Mouse (Mus musculus) heart, postnatal 36 days (tissue): ENCODE data around the gene Cdh12. TPM values are rescaled to one million over a fixed set of nuclear protein-coding genes. Genes with fewer than 3 reads are reported as not detected.
A peak's percentile ranks its signal among the peaks of the same experiment; 100 is the strongest.
"Not testable (repeated sequence)": the region's sequence is repeated elsewhere in the genome, so short reads cannot be mapped to it uniquely, and the experiment has no call there.

Experiments used
- DNase-seq, 2 experiments: peaks; one replicate each; pipeline ENCODE4 v3.0.0; 2021 to 2022
- intact Hi-C: fragments of 180-260 bp; cut with DNase I; formaldehyde crosslinking; loops from one replicate; pipeline ENCODE4 v1.15.1; 2025
- total RNA-seq, 2 experiments: library from RNA; stranded (reverse); gene quantifications; 2 replicates each; pipeline ENCODE4 v1.2.3; 2021

Gene Cdh12
- under 1 TPM in 1 of 2 experiments, not detected in 1; 0.05 TPM for total RNA-seq

GRCm38 (mm10) chr15:20448861-20449663 is at the start of gene Cdh12:
Cdh12 (plus strand) TSS chr15:20449265.
- no peak for DNase-seq
- intact Hi-C loops = no loop called here

- no peak for DNase-seq
- intact Hi-C loops = no loop called here
Observed at GRCm38 (mm10) chr15:20403596-20403995, 45.5 kb upstream of the Cdh12 start.

DNA sequence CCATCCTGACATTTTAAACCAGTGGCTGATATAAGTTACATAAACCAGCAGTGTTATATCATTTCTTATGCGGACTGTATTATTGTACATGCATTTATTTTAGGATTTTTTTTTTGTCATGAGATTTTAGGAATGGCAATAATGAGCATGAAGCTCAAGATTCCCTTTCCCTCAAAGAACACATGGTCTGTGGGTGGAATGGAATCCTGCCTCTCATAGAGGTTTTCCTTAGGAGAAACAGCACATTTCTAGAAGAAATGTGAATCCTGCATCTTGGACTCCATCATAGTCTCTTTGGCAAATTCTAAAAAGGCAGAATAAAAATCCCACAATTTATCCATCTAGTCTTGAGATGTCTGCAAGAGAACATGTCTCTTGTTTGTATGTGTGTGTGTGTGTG is 35.7 kb upstream of the Cdh12 start:
- no peak for DNase-seq

GRCm38 (mm10) chr15:20436356-20436755 is 12.7 kb upstream of the Cdh12 start:
- DNase-seq = no peak
- intact Hi-C loops = no loop called here

More for the DNA sequence above, 35.7 kb upstream of the Cdh12 start:
- intact Hi-C loops = no loop called here

DNA sequence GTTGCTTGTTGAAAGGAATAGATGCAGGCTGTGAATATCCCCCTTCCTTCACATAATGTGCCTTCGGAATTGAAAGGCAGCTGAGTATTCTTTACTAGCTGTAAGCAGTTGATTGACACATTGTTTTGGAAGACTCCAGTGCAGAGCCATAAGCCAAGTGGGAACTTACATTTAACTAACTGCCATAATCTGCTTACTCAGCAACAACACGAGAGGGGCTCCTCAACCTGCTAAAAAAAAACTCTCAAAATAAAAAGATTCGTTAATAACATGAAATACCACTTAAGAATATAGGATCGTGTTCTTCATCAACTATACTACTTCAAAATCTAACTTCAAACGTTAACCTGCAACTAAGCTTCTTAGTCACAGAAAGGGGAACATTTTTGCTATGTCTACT is 1.5 kb downstream of the Cdh12 start:
- DNase-seq = no peak
- intact Hi-C loops = no loop called here

DNA sequence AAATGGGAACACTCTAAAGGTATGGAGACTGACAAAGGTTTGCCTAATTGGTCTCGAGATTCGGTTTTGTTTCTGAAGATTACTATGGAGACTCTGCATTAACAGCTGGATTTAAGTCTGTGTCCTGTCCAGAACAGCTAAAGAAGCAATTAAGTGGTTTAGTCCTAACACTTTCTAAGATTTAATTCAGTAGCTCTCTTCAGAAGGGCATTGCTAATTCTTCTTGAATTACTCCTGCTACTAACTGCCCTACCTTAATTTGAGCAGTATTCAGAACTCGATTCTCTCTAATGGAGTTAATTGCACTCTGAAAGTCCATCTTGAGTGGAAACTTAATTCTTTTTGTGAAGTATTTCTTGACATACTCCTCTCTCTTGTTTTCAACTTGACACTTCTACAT is 9.4 kb downstream of the Cdh12 start:
- intact Hi-C loops = no loop called here

GRCm38 (mm10) chr15:20462500-20462899 is 13.4 kb downstream of the Cdh12 start:
- no peak for DNase-seq
- intact Hi-C loops = no loop called here

More for the DNA sequence above, 9.4 kb downstream of the Cdh12 start:
- DNase-seq = no peak

DNA sequence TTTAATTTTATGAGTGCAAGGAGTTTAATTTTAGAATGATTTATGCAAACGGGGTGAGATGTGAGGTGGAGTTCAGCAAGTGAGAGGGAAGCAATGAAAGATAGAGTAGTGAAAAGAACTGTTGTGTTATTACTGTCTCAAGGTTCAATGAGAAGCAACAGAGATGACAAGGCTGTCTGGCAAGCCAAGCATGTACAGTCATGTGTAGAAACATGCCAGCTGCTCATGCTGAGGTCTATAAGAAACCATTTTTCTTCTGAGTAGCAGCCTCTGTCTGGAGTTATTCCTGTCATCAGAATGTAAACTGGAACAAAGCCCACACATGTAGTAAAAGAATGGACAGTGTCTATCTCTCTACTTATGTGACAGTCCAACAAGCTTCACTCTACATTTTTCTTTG is 14.5 kb downstream of the Cdh12 start:
- no peak for DNase-seq
- intact Hi-C loops = no loop called here

- intact Hi-C loops = no loop called here
- DNase-seq = no peak
Observed at GRCm38 (mm10) chr15:20550979-20551378, 101.9 kb downstream of the Cdh12 start.

DNA sequence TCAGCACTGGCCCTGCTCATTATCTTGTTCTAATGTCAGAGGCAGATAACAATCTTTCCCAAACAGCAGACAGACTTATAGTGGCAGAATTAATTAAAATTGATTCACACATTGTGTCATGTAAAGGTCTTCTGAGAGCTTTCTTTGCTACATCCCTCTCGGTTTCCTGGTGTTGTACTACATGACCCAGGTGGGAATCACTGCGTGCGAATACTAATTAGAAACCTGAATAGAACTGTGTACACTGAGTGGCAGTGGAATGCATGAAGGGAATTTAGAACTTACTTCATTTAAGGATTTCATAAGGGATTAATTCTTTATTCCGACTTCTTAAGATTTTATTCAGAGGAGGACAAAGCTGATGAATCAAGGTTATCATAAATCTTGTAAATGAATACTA is 121.9 kb downstream of the Cdh12 start:
- no peak for DNase-seq
- intact Hi-C loops = no loop called here

DNA sequence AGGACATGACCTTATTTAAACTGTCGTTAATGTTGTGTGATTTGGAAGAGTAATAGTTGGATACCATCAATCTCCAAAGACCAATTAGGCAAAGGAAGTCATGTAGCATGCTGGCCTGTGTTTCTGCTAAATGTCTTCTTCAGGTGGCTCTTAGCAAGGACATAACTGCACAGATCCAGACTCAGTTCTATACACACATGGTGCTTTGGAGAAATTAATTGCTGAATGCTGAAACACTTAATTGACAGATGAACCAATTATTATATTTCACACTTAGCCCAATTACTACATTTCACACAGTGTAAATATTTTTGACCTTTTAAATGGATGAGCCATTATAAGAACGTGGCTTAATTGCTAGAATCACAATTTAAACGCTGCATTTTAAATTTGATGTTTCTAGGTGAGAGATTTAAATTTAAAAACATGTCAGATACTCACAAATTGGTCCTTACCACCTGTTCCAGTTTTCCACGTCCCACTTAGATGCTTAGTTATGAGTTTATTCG is 133.6 kb downstream of the Cdh12 start:
- no peak for DNase-seq
- intact Hi-C loops = no loop called here

GRCm38 (mm10) chr15:20591599-20591998 is 142.5 kb downstream of the Cdh12 start:
- DNase-seq = no peak
- intact Hi-C loops = no loop called here

GRCm38 (mm10) chr15:20605751-20606150 is 156.7 kb downstream of the Cdh12 start:
- intact Hi-C loops = not testable (repeated sequence)
- peak; percentile 1 to 4 for DNase-seq

DNA sequence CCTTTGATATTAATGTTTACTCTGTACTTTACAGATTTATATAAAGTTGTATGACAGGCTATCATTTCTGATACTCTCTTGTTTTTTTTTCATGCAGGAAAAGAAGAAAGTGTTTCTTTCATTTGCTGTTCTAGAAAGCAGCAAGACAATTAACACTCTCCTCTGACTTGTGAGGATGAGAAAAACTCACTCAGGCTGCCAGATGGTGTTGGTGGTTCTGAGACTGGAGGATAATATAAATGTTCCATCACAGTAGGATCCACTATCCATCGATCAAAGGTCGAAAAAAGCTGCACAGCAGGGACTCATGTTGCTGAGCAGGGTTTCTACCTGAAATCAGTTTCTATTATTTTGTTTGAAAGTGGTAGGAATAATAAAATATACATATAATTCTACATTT is 185.5 kb downstream of the Cdh12 start:
- no peak for DNase-seq
- intact Hi-C loops = no loop called here

- intact Hi-C loops = no loop called here
- no peak for DNase-seq
Observed at GRCm38 (mm10) chr15:20639155-20639554, 190.1 kb downstream of the Cdh12 start.

- no peak for DNase-seq
- intact Hi-C loops = no loop called here
Observed at GRCm38 (mm10) chr15:20642905-20643414, 193.9 kb downstream of the Cdh12 start.

DNA sequence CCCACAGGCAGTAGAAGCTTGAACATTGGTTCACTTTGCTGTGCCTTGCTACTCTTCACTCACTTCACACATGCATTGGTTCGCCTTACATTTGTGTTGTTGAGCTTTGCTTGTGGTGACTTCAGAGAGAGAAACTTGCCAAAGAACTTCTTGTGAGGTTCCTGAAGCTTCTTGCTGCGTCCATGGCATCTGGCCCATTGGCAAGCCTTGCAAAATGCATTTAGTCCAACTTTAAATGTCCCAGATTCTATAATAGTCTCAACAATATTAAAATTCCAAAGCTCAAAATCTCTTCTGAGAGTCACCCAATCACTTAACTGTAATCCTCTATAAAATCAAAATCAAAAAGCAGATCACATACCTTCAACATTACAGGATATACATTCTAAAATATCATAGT is 211.2 kb downstream of the Cdh12 start:
- DNase-seq = no peak
- intact Hi-C loops = no loop called here

GRCm38 (mm10) chr15:20666650-20667049 is 217.6 kb downstream of the Cdh12 start, which contains the start of gene Acot10:
Acot10 (minus strand) TSS chr15:20666750.
- intact Hi-C loops = no loop called here

DNA sequence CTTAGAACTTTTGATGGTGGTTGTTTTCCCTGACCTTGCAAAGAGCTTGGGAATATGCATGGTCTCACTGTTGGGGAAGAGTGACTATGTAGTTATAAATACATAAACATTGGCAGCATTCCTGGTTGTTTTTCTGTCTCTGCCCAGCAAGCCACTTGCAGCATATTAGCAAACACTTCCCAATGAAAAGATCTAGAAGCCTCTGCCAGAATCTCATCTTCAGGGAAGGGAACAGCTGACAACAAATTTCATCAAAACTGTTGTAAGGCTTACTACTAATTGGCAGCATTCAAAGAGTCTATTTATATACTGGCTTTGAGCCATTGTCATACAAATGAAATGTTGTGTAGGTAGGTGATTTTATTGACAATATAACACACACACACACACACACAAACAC is 218.3 kb downstream of the Cdh12 start:
- no peak for DNase-seq
- intact Hi-C loops = no loop called here

More at GRCm38 (mm10) chr15:20666650-20667049, 217.6 kb downstream of the Cdh12 start, which contains the start of gene Acot10:
- DNase-seq = no peak

- DNase-seq = no peak
- intact Hi-C loops = no loop called here
Observed at GRCm38 (mm10) chr15:20667989-20668388, 218.9 kb downstream of the Cdh12 start.

- DNase-seq, intact Hi-C loops: not testable (repeated sequence)
Observed at GRCm38 (mm10) chr15:20669507-20669906, 220.4 kb downstream of the Cdh12 start.

DNA sequence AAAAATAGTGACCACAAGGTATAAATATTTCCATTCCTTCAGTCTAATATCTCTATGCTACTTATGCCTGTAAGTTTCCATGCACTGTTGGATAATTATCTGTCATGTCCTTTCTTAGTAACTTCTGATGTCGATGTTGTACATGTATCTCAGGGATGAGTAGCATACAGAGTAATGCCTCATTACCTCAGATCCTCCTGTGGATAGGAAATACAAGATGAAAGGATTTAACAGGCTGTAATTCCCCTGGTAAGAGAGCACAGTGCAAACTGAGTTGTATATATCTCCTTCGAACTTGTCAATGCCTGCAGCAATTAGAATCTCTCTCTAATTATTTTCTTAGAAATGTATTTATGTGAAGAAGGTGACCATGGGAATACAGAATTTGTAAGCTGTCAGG is 233.7 kb downstream of the Cdh12 start:
- intact Hi-C loops = no loop called here

More for the DNA sequence above, 233.7 kb downstream of the Cdh12 start:
- DNase-seq = no peak
